Mouse (Mus musculus): ENCODE results near the gene Timmdc1. TPM values are rescaled to one million over a fixed set of nuclear protein-coding genes. Genes with fewer than 3 reads are reported as not detected.

Gene Timmdc1
- total RNA-seq (2021), result 10 to 100 TPM; 32.2 to 33.4 TPM
- long read RNA-seq, experiment 1, transcript Timmdc1-201 (7 exons, 1,573 nt), result major isoform, 5 of 7 reads
- long read RNA-seq, experiment 1, partial matches to known transcripts, result 0 of 7 reads
- long read RNA-seq, experiment 1, other reads (novel, unspliced or antisense), result 2 of 7 reads
- long read RNA-seq, experiment 2, partial matches to known transcripts, result 0 of 1 reads
- long read RNA-seq, experiment 2, other reads (novel, unspliced or antisense), result 1 of 1 reads

DNA sequence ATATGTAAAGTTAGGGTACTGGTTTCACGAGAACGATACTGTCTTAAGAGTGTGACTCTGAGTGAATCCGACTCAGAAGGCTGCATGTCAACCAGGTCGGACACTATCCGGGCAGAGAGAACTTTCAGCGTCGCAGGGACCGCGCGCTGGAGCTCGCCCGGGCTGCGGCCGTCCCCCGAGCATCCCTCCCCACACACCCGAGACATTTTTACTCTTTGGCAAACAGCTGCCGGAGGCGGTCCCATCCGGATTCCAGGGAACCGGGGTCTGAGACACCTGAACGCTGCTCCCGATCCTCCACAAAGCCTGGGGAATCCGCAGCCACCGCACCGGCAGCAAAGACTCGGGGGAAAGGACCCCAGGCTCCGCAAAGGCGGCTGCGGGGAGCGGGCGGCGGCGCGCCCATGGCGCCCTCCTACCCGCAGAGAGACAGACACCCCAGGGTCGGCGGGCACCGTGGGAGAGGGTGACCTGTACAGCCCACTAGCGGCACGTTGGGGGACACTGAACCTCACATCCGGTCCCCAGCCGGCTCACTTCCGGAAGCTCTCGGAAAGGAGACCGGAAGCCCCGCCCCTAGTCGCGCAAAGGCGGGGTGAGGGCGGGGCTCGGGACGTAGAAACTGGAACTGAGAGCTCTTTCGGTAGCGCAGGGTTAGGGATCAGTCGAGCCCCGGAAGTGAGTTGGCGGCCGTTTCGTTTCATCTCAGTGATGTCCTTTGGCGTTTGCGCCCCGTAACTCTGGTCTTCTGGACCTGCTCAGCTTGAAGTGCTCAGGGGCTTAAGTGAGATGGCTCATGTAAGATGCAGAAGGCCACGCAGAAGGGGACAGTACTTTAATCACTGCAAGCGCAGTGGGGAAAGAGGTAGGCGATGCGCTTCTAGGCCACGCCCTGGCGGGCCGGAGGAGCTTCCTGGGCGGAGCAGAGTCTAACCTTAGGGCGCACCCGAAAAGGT, at the start of gene Timmdc1:
Gene Timmdc1 (minus strand): TSS at position 535 of the 956 bp plus-strand sequence.
- peak within 1 kb of the TSS; percentile 98 for H3K27ac ChIP-seq
- TF ChIP-seq CTCF (IDR thresholded peaks at IDR 0.05), result peak; percentile 18
- intact Hi-C loops (cut with DNase I), result loop anchor here (1.0 kb wide), 1 partner anchor 40 kb away; no protein-coding TSS in a partner anchor
- H3K4me3 ChIP-seq, result peak within 1 kb of the TSS; percentile 67
- DNase-seq (ENCODE audit: extremely low spot score in 1 of 2, low spot score in 2 of 2), result peak; percentile 95 to 96

DNA sequence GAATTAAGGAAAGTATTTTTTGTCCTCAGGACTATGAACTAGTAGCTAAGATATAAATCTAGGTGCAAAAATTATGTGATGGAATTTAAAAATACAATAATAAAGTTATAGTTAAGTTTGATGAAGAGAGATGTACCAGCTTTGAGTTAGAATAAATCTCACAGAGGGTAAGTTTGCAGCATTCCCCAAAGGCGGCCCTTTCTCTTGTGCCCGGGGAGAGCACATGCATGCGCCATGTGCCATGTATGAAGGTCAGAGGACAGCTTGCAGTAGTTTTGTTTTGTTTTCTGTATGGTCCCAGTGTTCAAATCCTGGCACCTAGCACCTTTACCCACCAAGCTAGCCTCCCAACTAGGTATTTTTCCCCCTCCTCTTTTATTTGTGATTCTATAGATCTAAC, 49.0 kb upstream of the Timmdc1 start:
- DNase-seq (ENCODE audit: extremely low spot score in 1 of 2, low spot score in 2 of 2), result no peak
- intact Hi-C loops (cut with DNase I), result no loop called here
- Histone ChIP-seq H3K27ac (no peak overlapping the region), H3K4me3 (no peak overlapping the region)
- TF ChIP-seq CTCF (IDR thresholded peaks at IDR 0.05), result no peak

DNA sequence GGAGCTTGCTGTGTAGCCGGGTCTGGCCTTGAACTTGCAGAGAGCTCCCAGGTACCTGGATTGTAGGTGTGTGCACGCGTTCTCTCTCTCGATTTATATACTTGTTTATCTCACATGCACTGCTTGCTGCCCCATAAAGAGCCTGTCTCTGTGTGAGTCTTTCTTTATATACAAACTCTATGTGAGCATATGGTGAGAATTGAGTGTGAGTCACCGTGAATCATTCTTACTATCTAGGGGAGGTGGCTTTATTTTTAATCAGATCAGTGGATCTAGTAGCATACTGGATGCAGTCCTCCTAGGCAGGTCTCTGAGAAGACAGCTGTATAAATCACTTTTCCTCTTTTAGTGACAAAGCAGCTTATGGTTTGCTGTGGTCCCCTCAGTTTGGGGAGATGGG, 45.7 kb upstream of the Timmdc1 start:
- no peak overlapping the region for H3K4me3 ChIP-seq
- DNase-seq (ENCODE audit: extremely low spot score in 1 of 2, low spot score in 2 of 2), result no peak
- no peak for TF ChIP-seq CTCF (IDR thresholded peaks at IDR 0.05)
- intact Hi-C loops (cut with DNase I), result no loop called here
- no peak overlapping the region for H3K27ac ChIP-seq

DNA sequence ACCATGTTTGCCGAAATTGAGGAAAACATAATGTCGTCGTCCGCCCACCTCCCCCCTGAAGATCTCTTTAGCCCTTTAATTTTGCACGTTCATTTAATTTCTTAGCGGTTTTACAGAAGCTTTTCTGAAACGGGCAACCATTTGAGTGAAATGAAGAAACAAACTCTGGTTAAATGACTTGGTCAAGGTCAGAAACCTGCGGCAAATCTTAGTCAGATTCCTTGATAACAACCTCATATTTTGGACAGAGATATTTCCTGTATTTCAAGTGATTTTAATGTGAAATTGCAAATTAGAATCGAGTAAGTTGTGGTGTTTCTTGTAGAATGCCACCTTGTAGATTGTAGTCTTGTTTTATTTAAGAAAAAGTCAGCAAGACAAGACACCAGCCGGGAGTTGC, 41.1 kb upstream of the Timmdc1 start:
- TF ChIP-seq CTCF (IDR thresholded peaks at IDR 0.05), result no peak
- intact Hi-C loops (cut with DNase I), result no loop called here
- H3K4me3 ChIP-seq, result peak overlapping the region; percentile 92
- DNase-seq (ENCODE audit: extremely low spot score in 1 of 2, low spot score in 2 of 2), result no peak
- H3K27ac ChIP-seq, result no peak overlapping the region

DNA sequence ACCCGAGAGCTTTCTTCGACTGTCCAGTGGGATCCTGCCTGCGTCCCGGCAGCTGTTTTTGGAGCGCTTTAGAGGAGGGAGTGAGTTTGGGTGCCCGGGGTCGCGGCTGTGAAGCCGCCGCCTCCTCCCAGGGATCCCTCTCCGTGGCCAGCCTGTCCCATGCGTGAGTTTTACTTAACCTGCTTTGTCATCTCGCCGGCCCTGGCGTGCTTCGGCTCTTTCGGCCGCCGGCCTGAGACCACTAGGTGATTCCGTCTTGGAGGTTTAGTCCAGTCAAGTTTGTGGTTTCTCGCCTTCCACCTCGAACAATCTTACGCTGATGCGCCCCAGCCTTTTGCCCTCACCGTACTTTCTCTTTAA, 40.5 kb upstream of the Timmdc1 start:
- no peak for TF ChIP-seq CTCF (IDR thresholded peaks at IDR 0.05)
- DNase-seq (ENCODE audit: extremely low spot score in 1 of 2, low spot score in 2 of 2), result no peak
- intact Hi-C loops (cut with DNase I), result loop anchor here (1.0 kb wide), 2 partner anchors 13 to 41 kb away; partner anchors contain the start of genes Poglut1 and Timmdc1
- Histone ChIP-seq H3K27ac (peak overlapping the region; percentile 83), H3K4me3 (peak overlapping the region; percentile 92)

DNA sequence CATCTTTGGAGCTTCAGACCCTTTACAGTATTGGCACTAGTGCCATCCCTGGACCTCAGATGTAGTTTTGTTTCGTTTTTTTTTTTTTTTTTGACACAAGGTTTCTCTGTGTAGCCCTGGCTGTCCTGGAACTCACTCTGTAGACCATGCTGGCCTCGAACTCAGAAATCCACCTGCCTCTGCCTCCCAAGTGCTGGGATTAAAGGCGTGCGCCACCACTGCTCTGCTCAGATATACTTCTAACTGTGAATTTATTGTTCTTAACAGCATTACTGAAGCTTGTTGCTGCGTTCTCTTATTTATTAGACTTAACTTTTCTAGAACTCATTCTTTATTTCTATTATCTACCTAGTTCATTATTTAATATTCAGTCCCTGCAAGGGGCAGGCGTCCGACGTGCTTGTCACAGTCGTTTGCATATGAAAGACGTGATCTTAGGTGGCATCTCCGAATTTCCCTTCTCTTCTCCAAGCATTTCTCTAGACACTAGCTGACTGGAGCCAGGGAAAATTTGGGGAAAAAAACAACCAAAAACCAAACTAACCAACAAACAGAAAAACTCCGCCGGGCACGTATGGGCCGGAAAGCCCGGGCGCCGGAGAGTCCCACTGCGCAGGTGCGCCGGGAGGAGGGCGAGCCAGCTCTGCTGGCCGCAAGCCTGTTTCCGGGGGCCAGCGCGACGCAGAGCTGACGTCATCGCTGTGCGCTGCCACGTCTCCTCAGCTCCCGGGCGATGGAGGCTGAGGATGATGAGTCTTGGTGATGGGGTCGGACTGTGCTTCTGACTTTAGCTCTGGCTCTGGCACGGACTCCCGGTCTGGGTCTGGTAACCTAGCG, 39.9 kb upstream of the Timmdc1 start:
- peak overlapping the region; percentile 83 for H3K27ac ChIP-seq
- peak; percentile 97 to 98 for DNase-seq (ENCODE audit: extremely low spot score in 1 of 2, low spot score in 2 of 2)
- intact Hi-C loops (cut with DNase I), result loop anchor here (1.0 kb wide), 2 partner anchors 12 to 40 kb away; partner anchors contain the start of genes Poglut1 and Timmdc1
- TF ChIP-seq CTCF (IDR thresholded peaks at IDR 0.05), result no peak
- H3K4me3 ChIP-seq, result peak overlapping the region; percentile 92

DNA sequence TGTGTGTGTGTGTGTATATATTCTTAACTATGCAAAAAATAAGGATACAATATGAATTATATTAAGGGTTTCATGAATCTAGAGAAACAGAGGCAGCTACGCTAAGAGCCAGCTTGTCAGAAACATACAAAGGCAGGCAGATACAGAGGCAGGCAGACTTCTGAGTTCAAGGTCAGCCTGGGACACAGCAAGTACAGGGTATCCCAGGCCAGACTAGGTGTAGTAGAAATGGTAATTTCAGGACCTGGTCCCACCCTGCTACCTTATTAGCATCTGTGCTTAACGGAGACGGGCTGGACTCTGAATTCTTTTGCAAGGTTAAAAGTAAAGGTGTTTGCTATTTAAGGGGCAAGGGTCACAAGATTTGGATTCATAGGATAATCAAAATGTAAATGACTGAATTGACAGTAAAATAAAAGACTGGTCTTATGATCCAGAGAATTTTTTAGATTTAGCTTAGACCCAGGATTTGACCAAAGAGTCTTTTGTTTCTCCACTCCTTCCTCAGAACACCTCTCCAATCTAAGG, 35.8 kb upstream of the Timmdc1 start, which contains the start of gene Tmem39a:
Gene Tmem39a (plus strand): TSS at position 478 of the 528 bp plus-strand sequence.
- Histone ChIP-seq H3K27ac (no peak within 1 kb of the TSS), H3K4me3 (no peak within 1 kb of the TSS)
- no peak for TF ChIP-seq CTCF (IDR thresholded peaks at IDR 0.05)
- intact Hi-C loops (cut with DNase I), result no loop called here
- DNase-seq (ENCODE audit: extremely low spot score in 1 of 2, low spot score in 2 of 2), result no peak

DNA sequence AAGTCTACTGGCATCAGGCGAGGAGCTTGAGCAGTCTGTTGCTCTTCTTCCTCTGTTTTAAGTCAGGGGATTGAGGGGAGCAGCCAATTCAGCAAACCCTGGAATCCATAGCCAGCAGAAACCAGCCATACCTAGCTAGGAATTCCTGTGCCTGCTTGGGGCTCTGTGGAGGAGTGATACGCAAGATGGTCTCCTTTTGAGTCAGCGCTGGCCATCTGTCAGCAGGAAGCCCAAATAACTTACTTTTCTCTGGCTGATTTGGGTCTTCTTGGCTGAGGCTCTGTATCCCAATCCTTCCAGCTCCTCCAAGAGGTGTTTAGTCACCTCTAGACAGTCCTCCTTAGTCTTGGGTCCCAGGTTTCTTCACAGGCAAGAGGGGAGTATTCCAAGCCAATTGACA, 33.5 kb upstream of the Timmdc1 start:
- DNase-seq (ENCODE audit: extremely low spot score in 1 of 2, low spot score in 2 of 2), result no peak
- TF ChIP-seq CTCF (IDR thresholded peaks at IDR 0.05), result no peak
- Histone ChIP-seq H3K27ac (no peak overlapping the region), H3K4me3 (no peak overlapping the region)
- intact Hi-C loops (cut with DNase I), result no loop called here

DNA sequence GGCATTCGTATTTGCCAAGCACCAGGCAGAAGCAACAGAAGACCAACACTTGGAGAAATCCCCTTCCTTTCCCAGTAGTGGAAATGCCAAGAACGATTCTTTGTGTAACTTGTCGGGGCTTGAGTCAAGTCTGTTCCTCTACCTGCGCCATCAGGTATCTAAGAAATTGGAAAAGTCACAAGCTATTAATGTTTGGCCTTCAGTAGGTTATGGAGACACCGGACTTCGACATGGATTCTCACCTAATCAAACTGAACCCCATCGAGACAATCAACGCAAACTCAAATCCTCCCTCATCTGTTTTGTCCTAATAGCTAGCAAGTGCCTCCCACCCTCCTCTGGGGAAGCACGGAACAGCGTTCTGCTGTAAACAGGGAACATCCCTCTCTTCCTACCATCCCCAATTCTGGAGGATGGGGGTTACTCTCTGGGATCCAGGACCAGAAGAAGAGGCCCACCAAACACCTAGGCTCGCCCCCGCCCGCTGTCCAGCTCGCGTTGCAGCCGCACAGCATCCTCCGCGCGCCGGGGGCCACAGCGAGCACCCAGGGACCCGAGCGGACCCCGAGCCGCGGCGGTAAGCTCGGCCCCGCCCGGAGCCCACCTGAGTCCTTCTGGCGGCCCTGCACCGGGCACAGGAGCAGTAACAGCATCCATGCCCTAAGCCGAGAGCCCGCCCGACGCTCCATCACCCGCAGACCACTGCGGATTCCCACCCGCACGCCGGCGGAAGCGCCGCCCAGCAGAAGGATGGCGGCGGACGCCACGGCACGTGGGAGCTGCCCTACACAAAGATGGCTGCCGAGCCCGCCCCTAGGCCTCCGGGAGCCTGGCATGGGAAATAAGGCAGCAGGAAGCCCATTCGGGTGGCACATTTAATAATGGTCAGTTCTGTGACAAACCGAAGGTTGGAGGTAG, 27.3 kb upstream of the Timmdc1 start, which contains the start of gene Poglut1:
Gene Poglut1 (minus strand): TSS at position 780 of the 918 bp plus-strand sequence.
- intact Hi-C loops (cut with DNase I), result loop anchor here (1.0 kb wide), 1 partner anchor 13 kb away; no protein-coding TSS in a partner anchor
- DNase-seq (ENCODE audit: extremely low spot score in 1 of 2, low spot score in 2 of 2), result peak; percentile 83 to 84
- no peak; the same call in 1 of the 2 replicates for TF ChIP-seq CTCF (IDR thresholded peaks at IDR 0.05)
- peak within 1 kb of the TSS; percentile 64 for H3K4me3 ChIP-seq
- peak within 1 kb of the TSS; percentile 94 for H3K27ac ChIP-seq

DNA sequence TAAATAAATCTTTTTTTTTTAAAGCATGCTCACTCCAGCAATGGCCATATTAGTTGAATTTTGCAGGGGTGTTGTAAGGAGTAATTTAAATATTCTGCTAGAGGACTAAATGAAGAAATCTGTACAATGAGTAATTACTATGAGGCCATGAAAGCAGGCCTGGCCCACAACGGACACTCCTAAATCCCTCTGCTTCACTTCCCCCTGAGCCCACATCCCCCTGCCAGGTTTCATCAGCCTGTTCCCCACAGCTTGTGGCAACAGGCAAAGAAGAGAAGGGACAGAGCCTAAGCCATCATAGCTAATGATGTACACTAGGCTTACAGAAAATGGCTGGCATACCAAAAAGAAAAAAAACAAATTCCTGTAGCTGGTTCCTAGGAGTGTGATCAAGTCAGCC, 25.5 kb upstream of the Timmdc1 start:
- H3K27ac ChIP-seq, result no peak overlapping the region
- intact Hi-C loops (cut with DNase I), result no loop called here
- no peak overlapping the region for H3K4me3 ChIP-seq
- DNase-seq (ENCODE audit: extremely low spot score in 1 of 2, low spot score in 2 of 2), result no peak
- TF ChIP-seq CTCF (IDR thresholded peaks at IDR 0.05), result no peak

Measured in left cerebral cortex, adult 2 months (tissue).